Mouse (Mus musculus) forebrain, postnatal 0 days (tissue): ENCODE results near the gene Syt3. TPM values are rescaled to one million over a fixed set of nuclear protein-coding genes. Genes with fewer than 3 reads are reported as not detected.
A peak's percentile ranks its signal among the peaks of the same experiment; 100 is the strongest.

Experiments
- ATAC-seq: fragments of 200-750 bp; cut with Nextera tagmentation; 2 replicates; pipeline ENCODE4 v1.8.0; 2017; ENCODE audit warnings: mild to moderate bottlenecking, moderate library complexity
- DNase-seq: peaks from one replicate; pipeline ENCODE4 v3.0.0-alpha.2; 2015
- H3K27ac ChIP-seq: fragments of 300-500 bp; sonication (generic); 2 replicates; pipeline ENCODE4 v1.5.1; 2014; ENCODE audit warnings: low read depth, mild to moderate bottlenecking, antibody characterized with exemption, low read length, moderate library complexity, mixed read lengths
- H3K27me3 ChIP-seq: fragments of 300-500 bp; sonication (generic); 2 replicates; pipeline ENCODE4 v1.6.1; 2014; ENCODE audit warnings: mild to moderate bottlenecking, low read length, mixed read lengths; ENCODE audit not compliant: insufficient read depth
- H3K36me3 ChIP-seq: fragments of 300-500 bp; sonication (generic); 2 replicates; pipeline ENCODE4 v1.6.1; 2014; ENCODE audit warnings: mild to moderate bottlenecking, moderate library complexity; ENCODE audit not compliant: insufficient read depth
- H3K4me1 ChIP-seq: fragments of 300-500 bp; sonication (generic); 2 replicates; pipeline ENCODE4 v1.6.1; 2014; ENCODE audit warnings: antibody characterized with exemption; ENCODE audit not compliant: insufficient read depth
- H3K4me2 ChIP-seq: fragments of 300-500 bp; sonication (generic); 2 replicates; pipeline ENCODE4 v1.6.1; 2014; ENCODE audit warnings: low read depth, mild to moderate bottlenecking, moderate library complexity
- H3K4me3 ChIP-seq: fragments of 300-500 bp; sonication (generic); 2 replicates; pipeline ENCODE4 v1.5.1; 2014; ENCODE audit warnings: low read depth, low read length, mixed read lengths
- H3K9ac ChIP-seq: fragments of 300-500 bp; sonication (generic); 2 replicates; pipeline ENCODE4 v1.6.1; 2014; ENCODE audit warnings: mild to moderate bottlenecking
- H3K9me3 ChIP-seq: fragments of 300-500 bp; sonication (generic); 2 replicates; pipeline ENCODE4 v1.6.1; 2016; ENCODE audit warnings: low read length
- CTCF ChIP-seq: sonication (generic); IDR thresholded peaks from 2 replicates; pipeline ENCODE4 v1.5.1; 2016; ENCODE audit warnings: antibody characterized with exemption, control low read depth, low read depth
- WGBS: fragments of 180-500 bp; shearing (Covaris S2); extraction: QIAGEN DNeasy Blood & Tissue Kit; methylation state at CpG from one replicate; pipeline ENCODE4 v1.1.7; 2014; 5-methylcytosine and 5-hydroxymethylcytosine counted together
- polyA plus RNA-seq: library from polyadenylated mRNA; unstranded; fragments of >200 nt; fragmentation: Nextera tagmentation; extraction: Ambion mirVana; gene quantifications from 2 replicates; pipeline ENCODE4 v1.2.1, GENCODE M21; 2015
- total RNA-seq: library from RNA; depleted of rRNA; stranded (reverse); fragments of >200 nt; gene quantifications from 2 replicates; pipeline ENCODE4 v1.2.3, GENCODE M21; 2014; rRNA removed

Syt3 gene
- total RNA-seq: 48.2 and 77.2 TPM in 2 replicates
- 43.9 and 55.0 TPM in 2 replicates for polyA plus RNA-seq

DNA sequence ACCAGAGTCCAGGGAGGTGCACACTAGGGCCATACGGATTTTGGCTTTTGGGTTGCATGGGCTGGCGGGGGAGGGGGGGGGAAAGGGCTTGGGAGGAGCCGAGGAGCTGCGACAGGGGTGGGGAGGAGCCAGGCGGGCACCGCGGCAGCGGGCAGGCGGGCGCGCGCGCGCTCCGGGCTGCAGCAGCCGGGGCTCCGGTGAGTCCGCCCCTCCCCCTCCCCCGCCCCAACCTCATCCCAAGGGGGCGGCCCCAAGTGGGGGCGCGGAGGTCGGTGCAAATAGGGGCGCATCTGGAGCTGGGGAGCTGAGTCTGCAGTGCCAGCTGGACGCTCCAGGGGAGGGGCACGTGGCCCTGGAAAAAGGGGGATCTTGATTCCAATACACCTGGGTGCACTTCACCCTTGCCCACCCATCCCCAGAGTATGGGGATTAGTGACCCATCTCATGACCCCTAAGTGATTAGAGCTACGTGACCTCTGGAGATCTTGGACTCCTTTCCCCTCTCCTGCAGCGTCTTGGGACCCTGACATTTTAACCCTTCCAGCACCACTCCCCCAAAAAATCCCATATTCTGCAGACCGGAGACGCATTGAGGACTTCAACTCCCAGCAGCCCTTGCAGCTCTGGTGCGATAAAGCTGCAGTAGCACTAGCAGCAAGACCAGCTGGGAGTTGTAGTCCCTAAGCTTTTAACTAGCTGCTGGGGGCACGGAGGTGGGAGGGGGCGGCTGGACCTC lies at the start of gene Syt3:
Syt3 (plus strand) TSS at position 123 of the 736 bp plus-strand sequence.
- Histone ChIP-seq H3K4me1 (peaks cover 17% of the 10 kb centered on the region), H3K27ac (peak within 1 kb of the TSS; percentile 92), H3K9me3 (no peaks in the 10 kb centered on the region), H3K36me3 (no peaks in the 10 kb centered on the region), H3K9ac (peak within 1 kb of the TSS; percentile 83), H3K27me3 (no peaks in the 10 kb centered on the region), H3K4me3 (peak within 1 kb of the TSS; percentile 58), H3K4me2 (peak within 1 kb of the TSS; percentile 93)
- ATAC-seq: peak; percentile 89
- WGBS: under 1% methylated on average over 32 of the region's 33 CpGs
- TF ChIP-seq CTCF: no peak
- peak; percentile 90 for DNase-seq

DNA sequence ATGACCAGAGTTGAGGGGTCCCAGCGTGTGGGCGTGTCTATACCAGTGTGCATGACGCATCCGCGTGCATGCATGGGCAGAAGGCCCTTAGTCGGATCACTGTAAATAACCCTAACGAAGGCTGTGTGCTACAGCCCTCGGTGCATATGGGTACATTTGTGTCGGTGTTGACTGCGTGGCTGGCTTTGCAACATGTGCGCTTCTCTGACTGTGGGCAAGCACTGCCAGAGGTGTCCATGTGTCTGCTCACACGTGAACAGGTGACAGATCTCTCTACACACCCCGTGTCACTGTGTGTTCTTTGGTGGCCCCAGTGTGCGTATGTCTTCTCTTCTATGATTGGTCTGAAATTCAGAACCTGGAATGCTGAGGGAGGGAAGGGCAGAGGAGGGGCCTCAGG lies 49.8 kb upstream of the Syt3 start:
- TF ChIP-seq CTCF: no peak
- ATAC-seq: no peak
- Histone ChIP-seq H3K4me2 (no peak overlapping the region), H3K36me3 (peaks cover 26% of the 10 kb centered on the region), H3K4me1 (peaks cover 11% of the 10 kb centered on the region; the same call in 1 of the 2 replicates), H3K4me3 (no peak overlapping the region), H3K9me3 (no peaks in the 10 kb centered on the region), H3K27me3 (no peaks in the 10 kb centered on the region), H3K9ac (no peak overlapping the region), H3K27ac (no peak overlapping the region)
- WGBS: 71% methylated on average over 14 of the region's 14 CpGs
- no peak for DNase-seq

DNA sequence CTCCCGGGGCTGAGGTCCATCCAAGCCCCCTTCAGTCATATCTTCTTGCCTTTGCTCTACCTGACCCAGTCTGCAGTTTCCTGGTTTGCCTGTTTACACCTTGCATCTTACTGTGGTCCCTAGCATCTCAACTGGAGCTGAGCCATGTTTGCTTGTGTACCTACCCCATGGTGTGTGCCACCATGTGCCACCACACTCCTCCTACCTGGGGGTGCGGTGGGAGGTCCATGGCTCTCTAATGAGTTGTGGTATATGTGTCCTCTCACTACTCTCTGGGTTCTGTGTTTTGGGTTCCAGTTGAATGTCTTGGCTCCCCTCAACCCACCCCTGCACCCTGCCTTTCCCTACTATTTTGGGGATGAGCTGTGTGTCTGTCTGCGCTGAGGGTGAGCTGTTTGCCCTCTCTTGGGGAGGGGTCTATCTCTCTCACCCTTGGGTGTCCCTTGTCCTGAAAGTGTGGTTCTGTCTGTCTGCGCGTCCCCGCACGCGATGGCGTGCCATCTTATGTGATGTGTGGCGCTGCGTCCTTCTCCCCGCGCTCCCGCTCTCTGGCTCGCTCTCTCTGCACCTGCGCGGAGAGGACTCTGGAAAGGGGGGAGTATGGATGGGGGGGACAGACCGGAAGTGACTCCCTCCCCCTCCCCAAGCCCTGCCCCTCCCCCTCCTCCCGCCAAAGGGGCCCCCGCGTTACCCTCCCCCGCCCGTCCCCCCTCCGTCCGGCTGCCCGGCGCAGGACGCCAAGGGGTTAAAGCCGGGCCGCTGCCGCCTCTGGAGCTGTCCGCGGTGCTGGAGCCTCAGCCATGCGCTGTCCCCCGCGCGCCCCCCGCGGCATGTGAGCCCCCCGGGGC lies 48.6 kb upstream of the Syt3 start:
- WGBS: 7% methylated on average over 20 of the region's 40 CpGs
- H3K27me3 ChIP-seq: no peaks in the 10 kb centered on the region

DNA sequence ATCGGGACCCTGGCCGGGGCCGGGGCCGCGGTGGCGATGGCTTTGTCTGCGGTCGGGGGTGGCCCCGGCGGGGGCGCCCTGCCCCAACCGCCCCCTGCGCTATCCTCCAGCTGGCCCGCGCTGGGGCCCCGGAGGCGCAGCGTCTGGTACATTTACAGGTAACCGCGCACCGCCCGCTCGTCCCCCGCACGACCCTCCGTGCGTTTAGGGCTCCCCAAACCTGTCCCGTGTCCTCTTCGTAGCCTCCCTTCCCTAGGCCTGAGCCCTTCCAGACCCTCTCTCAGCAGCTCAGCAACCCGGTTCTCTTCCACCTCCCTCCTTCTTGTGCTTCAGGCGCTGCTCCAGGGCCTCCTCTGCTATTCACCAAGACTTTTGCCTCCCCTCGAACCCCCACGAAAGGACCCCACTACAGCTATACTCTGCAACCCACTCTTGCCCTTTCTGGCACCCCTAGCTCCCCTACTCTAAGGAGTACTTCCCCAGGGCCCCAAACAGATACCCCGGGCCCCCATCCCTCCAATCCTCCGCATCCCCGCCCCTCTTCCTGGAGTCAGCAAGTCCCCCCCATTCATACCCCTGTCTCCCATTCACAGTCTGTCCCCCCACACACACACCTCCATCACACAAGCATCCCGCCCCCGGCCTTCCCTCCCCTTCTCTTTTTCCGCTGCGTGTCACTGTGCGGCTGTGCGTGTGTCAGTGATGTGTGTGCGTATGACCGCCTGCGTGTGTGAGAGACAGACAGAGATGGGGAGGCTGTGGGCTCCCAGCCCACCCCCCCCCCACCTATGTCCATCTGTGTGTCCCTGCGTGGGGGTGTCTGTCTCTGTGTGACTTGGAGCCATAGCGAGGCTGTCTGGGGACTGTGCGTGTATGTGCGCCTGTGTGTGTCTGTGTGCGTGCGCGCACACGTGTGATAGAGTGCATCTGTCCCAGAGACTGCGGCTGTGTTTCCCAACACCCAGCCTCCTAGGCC lies 47.6 kb upstream of the Syt3 start:
- peak overlapping the region; percentile 88 for H3K4me2 ChIP-seq
- peaks cover 11% of the 10 kb centered on the region; the same call in 1 of the 2 replicates for H3K4me1 ChIP-seq
- H3K9ac ChIP-seq: peak overlapping the region; percentile 84
- peak overlapping the region; percentile 70 for H3K4me3 ChIP-seq
- H3K36me3 ChIP-seq: peaks cover 19% of the 10 kb centered on the region
- no peaks in the 10 kb centered on the region for H3K9me3 ChIP-seq
- WGBS: 2% methylated on average over 41 of the region's 54 CpGs
- H3K27me3 ChIP-seq: no peaks in the 10 kb centered on the region
- H3K27ac ChIP-seq: peak overlapping the region; percentile 85
- no peak for TF ChIP-seq CTCF
- DNase-seq (peak; percentile 87), ATAC-seq (peak; percentile 90)

More for the DNA sequence above, 48.6 kb upstream of the Syt3 start:
- ATAC-seq (peak; percentile 69), DNase-seq (peak; percentile 84)
- peak overlapping the region; percentile 84 for H3K9ac ChIP-seq
- H3K36me3 ChIP-seq: peaks cover 22% of the 10 kb centered on the region
- peak overlapping the region; percentile 70 for H3K4me3 ChIP-seq
- H3K9me3 ChIP-seq: no peaks in the 10 kb centered on the region
- TF ChIP-seq CTCF: no peak
- H3K4me1 ChIP-seq: peaks cover 11% of the 10 kb centered on the region; the same call in 1 of the 2 replicates
- peak overlapping the region; percentile 88 for H3K4me2 ChIP-seq
- peak overlapping the region; percentile 85 for H3K27ac ChIP-seq

DNA sequence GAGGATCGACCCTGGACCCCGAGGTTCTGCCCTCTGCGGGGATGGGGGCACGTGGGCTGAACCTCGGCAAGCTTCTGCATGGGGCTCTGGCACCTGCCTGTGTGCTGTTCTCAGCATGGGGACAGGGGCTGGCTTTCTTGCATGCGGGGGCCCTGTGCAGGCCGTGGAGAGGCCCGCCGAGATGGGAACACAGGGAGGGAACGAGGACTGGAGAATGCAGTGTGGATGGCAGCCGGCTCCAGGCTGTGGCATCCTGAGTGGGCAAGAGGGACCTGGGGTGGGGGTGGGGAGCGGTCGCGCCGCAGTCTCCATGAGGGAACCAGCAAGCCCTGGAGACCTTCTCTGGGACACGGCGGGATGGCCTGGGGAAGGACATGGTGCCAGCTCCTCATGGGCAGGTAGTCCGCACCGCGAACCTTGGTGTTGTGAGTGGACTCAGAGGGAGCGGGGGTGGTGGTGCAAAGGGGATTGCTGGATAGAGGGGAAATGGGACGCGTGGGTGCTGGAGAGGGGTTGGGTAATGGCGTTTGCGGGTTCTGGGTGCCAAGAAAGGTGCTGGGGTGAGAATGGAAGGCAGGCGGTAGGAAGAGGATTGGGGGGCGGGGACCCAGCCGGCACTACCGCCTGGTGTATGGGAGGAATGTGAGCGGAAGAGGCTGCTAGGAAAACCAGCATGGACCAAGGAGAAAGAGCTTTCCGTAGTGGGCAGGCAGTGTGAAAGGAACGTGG lies 46.6 kb upstream of the Syt3 start:
- Histone ChIP-seq H3K27me3 (no peaks in the 10 kb centered on the region), H3K9me3 (no peaks in the 10 kb centered on the region), H3K9ac (peak overlapping the region; percentile 84), H3K4me1 (peaks cover 11% of the 10 kb centered on the region; the same call in 1 of the 2 replicates), H3K36me3 (peaks cover 11% of the 10 kb centered on the region), H3K27ac (peak overlapping the region; percentile 85), H3K4me2 (peak overlapping the region; percentile 88), H3K4me3 (peak overlapping the region; percentile 70)
- ATAC-seq: peak; percentile 14
- 6% methylated on average over 32 of the region's 32 CpGs for WGBS
- TF ChIP-seq CTCF: no peak
- no peak for DNase-seq
